Mouse (Mus musculus): ENCODE measurements around the gene Immp2l.

- TF ChIP-seq CTCF (conservative IDR thresholded peaks at IDR 0.05; ENCODE audit: insufficient read depth, insufficient read length, low read depth, low read length) (no peak), POLR2A (IDR thresholded peaks at IDR 0.05; ENCODE audit: low read depth, low read length) (no peak)
Measured at GRCm38 (mm10) chr12:41308726-41309680, 285.1 kb downstream of the Immp2l start.

Measured in kidney, adult 2 months (tissue).